28 mouse cellular contexts compared by ENCODE assay signal in the genomic region with DNA sequence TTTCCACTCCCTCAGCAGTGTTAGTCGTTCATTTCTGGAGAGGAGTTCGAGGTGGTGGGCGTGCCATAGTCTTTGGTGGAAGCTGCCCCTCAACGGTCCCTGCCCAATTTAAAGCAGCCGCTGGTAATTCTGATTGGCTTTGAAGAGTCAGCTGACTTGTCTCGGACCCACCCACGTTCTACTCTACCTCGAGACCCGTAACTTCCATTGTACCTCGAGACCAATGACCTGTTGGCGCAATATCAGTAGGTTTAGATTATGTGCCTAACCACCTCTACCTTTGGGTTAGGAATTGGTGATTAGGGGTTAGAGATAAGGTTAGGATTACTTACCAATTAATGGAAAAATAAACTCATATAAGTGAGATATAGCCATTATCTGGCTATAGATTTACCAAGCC. TPM values are rescaled to one million over a fixed set of nuclear protein-coding genes. Genes with fewer than 3 reads are reported as not detected.
"Had no signal": no experiment of that assay in that cellular context is flagged by ENCODE, and none has a peak within 500 bp of the region (broad histone marks: within the 10 kb centered on the region; RNA-seq: fewer than 3 reads in every experiment).

A gene (minus strand): TSS at position 101 of the 400 bp plus-strand sequence.

- H3K27me3 ChIP-seq: midbrain, embryonic 12.5 days; neural tube, embryonic 13.5 days; neural tube, embryonic 15.5 days had no signal

- H3K4me3 ChIP-seq: midbrain, embryonic 10.5 days; midbrain, embryonic 12.5 days; myocyte; neural tube, embryonic 13.5 days; neural tube, embryonic 15.5 days had no signal

- H3K36me3 ChIP-seq: midbrain, embryonic 10.5 days; midbrain, embryonic 12.5 days; neural tube, embryonic 13.5 days; neural tube, embryonic 15.5 days had no signal

- DNase-seq: lung, adult 18-20 months; lung, embryonic 14.5 days; lung, postnatal 10 days; lung, postnatal 4 days; midbrain, embryonic 14.5 days; retina, postnatal 1 day; right cerebral cortex, adult 18-20 months; right cerebral cortex, postnatal 25 days; right cerebral cortex, postnatal 4 days; spleen, adult 18-20 months; thymus, adult 2 months; thymus, postnatal 25 days; thymus, postnatal 4 days had no signal

- H3K4me1 ChIP-seq: midbrain, embryonic 10.5 days; midbrain, embryonic 12.5 days; neural tube, embryonic 13.5 days; neural tube, embryonic 15.5 days had no signal

- H3K27ac ChIP-seq: liver, embryonic 14.5 days; midbrain, embryonic 10.5 days; midbrain, embryonic 12.5 days; neural tube, embryonic 13.5 days; neural tube, embryonic 15.5 days had no signal

RNA-seq across cellular contexts. Expression of the gene that starts here (rescaled TPM):
- total RNA-seq: megakaryocyte, adult 5-6 weeks; megakaryocyte-erythroid progenitor cell, adult 5-6 weeks had no signal
- polyA plus RNA-seq: liver, embryonic 14.5 days; liver, embryonic 16.5 days; lung, embryonic 14.5 days; lung, embryonic 16.5 days; midbrain, embryonic 10.5 days; midbrain, embryonic 12.5 days; midbrain, embryonic 14.5 days; midbrain, embryonic 16.5 days; neural tube, embryonic 11.5 days; neural tube, embryonic 13.5 days; neural tube, embryonic 15.5 days; small intestine, adult 2 months; stomach, embryonic 14.5 days; stomach, embryonic 16.5 days; thymus, adult 2 months had no signal
